Mouse (Mus musculus) megakaryocyte progenitor cell, adult 5-6 weeks (primary cell): ENCODE results near the gene Tifa. TPM values are rescaled to one million over a fixed set of nuclear protein-coding genes. Genes with fewer than 3 reads are reported as not detected.
"Not testable (repeated sequence)": the region's sequence is repeated elsewhere in the genome, so short reads cannot be mapped to it uniquely, and the experiment has no call there.

Experiments
- ATAC-seq: replicated peaks from 2 replicates; pipeline ENCODE4 v1.8.0; 2016; ENCODE audit warnings: mild to moderate bottlenecking, moderate TSS enrichment, inconsistent platforms; ENCODE audit not compliant: poor library complexity
- total RNA-seq, 2 experiments: library from RNA; stranded (forward) in 1 of 2; stranded (reverse) in 1 of 2; fragments of 157-497, 149-512 nt in 1 of 2; fragments of 200-1000 nt in 1 of 2; gene quantifications; 2 replicates each; pipeline versions ENCODE4 v1.2.3 to v1.2.4; 2015 to 2017

Gene Tifa
- 56.4 and 60.7 TPM in 2 replicates for total RNA-seq (2015)
- 53.6 and 57.0 TPM in 2 replicates for total RNA-seq (2017)

DNA sequence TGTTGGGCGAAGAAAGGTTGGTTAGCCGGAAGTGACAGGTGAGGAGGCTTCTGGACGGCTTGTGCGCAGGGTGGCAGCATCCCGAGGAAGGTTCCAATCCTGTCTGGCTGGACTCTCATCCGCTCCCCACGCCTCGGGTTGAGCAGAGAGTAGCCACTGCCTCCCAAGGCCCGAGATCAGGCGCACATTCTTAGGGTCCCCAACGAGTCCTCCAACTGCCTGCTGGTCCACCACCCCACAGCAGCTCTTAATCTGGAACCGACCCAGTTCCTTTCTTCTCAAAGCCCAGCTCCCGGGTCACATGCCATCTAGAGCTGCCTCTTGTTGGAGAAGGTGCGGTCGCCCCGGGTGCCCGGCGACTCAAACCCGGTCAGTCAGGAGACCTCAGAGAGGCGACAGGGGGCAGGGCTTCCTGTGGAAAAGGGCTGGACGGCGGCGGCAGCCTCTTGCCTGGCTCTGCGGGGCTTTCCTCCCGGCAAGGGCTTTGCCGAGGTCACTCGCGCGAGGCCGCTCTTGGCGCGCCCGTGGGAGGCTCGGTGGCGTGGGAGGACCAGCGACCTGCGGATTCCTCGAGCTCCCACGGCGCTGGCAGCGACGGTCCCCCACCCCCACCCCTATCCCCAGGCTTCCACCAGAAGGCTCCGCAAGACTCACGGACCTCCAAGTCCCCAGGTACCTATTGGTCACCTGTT lies at the start of gene Tifa:
Gene Tifa (plus strand): TSS at position 306 of the 692 bp plus-strand sequence.
- ATAC-seq = peak; percentile 35

DNA sequence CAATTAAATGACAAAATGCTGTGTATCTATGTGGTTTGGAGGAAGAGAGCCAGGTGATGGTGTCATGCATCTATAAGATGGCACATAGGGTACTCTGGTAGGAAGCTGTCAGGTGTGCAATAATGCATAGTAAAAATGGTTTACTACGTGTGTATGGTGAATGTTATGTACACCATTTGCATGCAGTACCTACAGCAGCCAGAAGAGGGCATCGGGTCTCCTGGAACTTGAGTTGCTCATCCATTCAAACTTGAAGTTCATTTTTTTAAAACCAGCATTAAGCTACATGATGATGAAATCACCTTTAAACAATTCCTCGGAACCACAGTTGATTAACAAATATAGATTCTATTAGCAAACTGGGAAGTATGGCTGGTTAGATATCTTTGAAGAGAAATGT lies 48.1 kb upstream of the Tifa start:
- peak; percentile 63 for ATAC-seq

DNA sequence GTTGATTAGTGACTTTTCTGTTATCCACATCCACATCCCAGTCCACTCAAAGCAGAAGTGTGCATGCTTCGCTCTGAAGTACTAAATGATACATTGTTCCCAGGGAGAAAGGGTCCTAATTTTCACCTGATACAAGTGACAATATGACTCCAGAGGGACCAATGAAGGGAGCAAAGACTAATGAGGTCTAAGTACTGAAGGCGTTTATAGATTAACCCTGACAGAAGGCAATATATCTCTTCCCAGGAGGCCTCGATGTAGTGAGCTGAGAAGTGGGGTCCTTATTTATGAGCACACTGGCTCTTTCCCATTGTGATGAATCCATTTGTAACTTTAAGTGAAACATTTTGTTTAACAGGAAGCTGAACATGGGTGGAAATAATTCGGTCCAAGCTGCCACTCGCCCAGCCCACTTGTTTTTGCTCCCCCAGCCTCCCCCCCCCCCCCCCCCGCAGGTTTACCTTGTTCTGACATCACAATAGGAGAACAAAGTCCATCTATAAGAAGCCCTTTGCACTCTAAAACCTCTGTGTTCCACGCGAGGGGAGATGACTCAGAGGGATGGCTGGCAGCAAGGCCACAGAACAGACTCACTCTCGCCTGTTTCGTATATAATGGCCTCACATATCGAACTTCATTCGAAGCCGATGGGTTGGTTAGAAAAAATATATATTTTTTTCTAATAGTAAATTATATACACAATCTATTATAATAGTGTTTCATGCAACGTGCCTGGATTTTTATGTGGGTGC lies 45.8 kb upstream of the Tifa start:
- no peak for ATAC-seq

DNA sequence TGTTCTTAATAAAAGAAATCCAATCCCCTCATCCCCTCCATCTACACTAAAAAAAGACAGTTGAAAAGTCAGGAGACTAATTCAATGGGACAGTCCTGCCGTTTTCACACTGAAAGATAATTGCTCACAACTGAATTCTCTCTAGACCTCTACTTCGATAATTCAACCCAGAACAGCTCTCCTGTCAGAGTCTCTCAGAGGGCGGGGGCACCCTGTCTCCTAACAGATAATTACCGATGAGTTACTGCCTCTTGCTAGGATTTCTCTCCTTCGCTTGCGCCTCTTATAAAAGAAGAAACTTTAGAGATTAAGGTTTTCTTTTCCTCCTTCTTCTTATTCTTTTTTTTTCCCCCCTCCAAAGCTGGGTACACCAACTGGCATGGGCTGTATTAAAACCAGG lies 44.1 kb upstream of the Tifa start:
- ATAC-seq = no peak

DNA sequence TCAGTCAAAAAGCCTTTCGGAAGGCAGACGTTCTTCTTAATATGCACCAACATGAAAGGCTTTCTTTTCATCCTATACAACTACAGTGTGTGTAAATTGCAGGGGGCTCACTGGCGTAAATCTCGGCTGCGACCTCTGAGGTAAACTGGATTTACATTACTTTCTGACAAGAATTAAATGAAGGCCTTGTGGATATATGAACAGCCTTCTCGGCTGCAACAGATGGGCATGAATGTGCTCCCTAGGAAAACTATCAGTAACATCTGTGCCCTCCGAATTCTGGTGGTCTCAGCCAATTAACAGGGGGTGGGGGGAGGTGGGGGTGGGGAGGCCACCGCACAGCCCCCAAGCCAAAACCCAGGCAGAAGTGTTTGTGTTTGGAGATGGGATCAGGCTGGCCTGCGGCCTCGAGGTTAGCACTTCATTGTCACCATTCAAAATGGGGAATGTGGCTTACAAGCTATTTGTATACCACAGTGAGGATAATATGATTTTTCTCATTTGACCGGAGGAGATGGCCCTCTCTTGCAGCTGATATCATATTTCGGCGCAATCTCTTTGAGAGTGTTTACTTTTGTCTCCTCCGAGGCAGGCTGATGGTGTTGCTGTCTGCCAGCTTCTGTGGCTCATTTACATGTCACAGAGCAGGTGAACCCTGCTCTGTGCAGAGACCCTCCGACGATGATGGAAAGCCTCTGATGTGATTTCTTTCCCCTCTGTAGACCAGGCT lies 43.5 kb upstream of the Tifa start:
- no peak for ATAC-seq

DNA sequence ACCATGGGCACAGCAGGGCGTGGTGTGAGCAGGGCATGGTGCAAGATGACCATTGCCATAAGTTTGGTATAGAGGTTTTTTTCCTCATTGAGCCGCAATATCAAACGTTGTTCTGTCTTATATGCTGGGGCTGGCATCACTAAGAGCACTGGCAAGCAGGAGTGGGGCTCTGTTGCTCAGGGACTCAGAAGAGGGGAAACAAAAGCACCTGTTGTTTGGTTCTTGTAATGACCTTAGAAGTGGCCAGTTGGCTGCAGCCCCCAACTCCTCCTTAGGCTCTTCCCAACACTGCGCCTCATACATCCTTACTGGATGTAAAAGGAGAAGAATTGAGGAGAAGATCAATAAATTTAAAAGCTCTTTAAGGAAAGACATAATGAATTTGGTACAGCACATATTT lies 41.0 kb upstream of the Tifa start:
- ATAC-seq = no peak

DNA sequence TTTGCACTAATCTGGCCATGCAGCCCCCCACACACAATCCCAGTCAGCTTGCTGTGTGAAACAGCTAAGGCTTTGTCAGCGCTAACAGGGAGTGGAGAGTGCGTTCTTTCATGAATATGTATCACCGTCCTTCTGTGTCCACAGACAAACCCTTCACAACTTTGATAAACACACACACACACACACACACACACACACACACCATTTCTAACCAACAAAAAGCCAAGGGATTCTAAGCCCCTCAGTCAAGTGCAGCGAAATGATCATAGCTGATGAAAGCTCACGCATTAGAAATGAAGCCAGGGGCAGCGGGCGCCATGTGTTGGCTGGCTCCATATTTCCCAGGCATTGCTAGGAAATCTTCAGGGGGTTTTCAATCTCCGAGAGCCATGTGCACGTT lies 40.3 kb upstream of the Tifa start:
- no peak for ATAC-seq

DNA sequence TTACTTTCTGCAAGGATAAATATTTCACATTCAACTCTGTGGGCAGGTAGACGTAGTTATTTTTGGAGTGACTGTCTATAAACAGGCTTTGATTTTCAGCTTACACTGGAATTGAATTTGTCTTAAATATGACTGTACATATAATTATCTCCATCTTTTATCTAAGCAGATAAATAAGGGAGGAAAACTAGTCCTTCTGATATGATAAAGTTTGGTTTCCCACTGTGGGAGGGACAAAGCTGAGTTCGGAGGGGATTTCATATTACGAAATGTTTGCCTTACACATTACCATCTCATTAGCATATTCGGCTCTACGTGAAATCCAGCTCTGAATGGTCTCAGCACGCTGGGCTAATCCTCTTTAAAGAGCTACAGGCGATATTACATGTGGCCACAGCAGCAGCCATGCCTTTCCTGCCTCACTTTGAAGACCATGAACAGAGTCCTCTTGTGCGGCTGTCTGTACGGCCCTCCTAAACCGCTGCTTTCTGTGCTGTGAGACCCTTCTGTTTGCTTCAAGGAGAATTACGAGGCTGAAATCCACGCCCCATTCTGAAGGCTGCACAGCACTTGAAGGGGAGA lies 39.5 kb upstream of the Tifa start:
- peak; percentile 61 for ATAC-seq

DNA sequence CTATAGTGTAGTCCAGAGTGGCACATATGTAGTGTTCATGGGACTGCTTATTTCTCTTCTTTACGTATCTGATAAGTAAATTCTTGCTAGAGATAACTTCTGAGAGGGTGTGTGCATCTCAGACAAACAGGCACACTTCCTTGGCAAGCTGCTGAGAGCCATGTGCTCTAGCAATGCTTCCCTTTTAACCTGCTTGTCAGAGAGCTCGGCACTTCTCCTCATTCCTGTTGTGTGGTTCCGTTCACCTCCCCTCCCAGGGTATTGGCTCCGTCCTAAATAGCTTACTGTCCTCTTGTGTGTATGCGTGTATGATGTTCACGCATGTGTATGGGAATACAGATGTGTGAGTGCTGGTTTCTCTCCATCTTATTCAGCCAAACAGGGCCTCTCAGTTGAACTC lies 33.1 kb upstream of the Tifa start:
- ATAC-seq = no peak

DNA sequence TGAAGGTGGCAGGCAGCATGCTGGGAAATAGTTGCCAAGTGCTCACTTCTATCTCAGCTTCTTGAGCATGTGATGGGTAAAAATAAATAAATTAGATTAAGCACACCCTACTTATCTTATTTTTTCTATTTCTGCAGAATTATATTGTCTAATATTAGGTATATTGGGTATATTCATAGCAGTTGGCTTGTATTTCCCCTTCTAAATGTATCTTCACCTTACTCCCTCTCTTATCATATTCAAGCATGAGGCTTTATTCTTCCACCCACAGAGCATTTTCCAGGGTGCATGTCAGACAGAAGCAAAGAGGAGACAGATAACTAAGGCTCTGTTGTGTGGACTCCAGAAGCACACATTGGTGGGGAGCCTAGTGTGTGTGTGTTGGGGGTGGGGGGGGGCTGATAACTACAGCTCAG lies 31.7 kb upstream of the Tifa start:
- peak; percentile 68 for ATAC-seq

DNA sequence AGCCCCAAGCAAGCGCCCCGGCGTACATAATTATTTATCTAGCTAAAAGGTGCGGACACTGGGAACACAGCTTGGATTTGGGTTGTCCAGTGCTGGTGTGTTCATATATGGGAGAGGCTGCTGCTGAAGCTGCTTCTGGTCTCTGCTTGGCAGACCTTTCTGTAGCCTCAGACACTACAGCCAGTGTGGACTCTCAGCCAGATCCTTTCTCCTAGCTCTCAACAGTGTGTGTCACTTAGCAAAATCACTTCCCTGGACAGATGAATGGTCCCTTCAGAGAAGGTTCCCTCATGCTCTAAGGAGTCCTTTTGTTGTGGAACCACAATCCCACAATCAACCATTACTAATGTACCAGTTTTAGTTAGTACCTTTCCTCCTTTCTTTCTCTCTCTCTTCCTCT lies 30.8 kb upstream of the Tifa start:
- ATAC-seq = no peak

DNA sequence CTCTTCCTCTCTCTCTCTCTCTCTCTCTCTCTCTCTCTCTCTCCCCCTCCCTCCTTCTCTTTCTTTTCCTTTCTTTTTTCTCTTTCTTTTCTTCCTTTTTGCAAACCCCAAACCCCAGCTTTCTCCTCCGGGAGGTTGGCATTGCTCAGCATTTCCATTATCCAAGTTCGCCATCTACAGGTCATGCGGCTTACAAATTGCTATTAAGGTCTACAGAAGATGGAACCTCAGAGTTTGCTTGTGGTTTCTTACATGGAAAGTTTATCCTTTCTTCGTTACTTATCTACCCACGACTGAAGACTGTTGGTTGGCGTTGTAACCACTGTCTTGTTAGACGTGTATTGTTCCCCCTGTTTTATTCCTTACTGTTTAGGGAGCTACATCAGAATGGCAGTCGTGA lies 30.4 kb upstream of the Tifa start:
- ATAC-seq = peak; percentile 56

DNA sequence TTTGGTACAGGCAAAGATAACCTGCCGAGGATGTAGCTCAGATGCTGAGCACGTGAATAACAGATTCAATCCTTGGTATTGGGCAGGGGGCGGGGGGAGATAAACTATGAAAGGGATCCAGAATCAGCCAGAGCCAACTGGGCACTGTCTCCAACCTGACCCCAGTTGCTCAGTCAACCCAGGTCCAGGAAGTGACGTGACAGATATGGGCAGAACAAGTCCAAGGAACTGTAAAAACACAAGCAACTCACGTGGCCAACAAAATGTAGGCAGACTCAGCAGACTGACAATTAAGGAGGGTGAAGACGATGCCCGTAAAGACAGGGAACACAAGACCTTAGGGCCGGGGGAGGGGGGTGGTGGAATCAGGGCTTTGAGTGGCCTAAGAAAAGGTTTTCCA lies 27.2 kb upstream of the Tifa start:
- no peak for ATAC-seq

DNA sequence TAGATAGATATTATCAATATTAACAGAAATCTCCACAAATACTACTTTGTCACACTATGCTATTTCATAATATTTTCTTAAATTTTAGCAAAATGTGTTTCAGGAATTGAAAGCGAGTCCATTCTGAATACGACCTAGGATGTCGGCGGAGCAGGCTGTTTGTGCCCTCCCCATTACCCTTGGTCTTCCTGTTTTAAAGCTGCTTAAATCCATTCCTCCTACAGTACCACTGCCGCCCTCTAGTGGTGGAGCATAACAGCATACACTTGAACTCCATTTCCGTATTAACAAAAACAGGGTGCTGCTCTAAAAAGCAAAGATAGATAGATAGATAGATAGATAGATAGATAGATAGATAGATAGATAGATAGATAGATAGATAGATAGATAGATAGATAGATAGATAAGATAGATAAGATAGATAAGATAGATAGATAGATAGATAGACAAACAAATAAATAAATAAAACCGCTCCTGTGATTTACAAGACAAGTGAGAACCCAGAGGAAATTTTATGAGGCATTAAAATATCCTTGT lies 26.5 kb upstream of the Tifa start:
- ATAC-seq = peak; percentile 89

DNA sequence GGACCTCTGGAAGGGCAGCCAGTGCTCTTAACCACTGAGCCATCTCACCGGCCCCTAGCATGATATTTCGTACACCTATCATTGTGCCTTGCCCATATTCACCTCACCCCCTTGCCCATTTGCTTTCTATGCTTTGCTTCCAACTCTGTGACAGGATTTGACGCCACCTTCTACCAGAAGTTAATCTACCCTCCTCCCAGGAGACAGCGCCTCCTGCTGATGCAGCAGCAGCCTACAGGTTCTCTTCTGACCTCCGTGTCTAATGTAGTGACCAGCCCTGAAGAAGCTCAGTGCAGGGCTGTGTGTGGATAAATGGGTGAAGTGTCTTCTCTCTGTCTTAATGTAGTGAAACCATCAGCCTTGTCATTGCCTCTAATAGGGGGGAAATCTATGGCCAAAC lies 25.1 kb upstream of the Tifa start:
- ATAC-seq = no peak

DNA sequence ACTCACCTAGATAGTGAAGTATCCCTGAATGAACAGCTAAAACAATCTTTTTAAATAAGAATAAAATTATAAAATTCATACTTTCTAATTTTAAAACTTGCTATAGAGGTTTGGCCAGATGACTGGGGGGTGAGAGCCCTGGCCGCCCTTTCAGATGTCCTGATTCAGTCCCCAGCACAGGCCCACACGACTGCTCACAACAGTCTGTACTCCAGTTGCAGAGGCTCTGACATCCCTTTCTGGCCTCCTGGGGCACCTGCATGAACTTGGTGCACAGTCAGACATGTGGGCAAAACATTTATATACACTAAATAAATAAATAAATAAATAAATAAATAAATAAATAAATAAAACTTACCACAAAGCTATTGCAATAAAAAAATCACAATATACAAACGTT lies 23.6 kb upstream of the Tifa start:
- ATAC-seq = no peak

DNA sequence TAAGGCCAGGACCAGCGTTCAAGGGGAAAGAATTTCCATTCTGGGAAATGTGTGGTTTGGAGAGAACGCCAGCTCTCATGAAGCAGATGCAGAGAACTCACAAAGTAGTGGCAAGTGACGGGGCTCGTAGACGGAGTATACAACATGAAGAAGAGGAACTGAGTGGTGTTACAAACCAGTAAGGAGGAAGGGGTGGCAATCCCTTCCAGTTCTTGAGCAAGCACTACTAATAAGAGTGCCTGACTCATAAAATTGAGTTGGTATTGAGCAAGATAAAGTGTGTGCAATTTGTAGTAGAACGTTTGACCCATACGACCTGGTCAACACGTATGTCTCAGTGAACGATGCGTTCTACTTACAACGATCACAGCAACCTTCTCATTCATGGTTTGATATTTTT lies 20.5 kb upstream of the Tifa start:
- peak; percentile 99 for ATAC-seq

DNA sequence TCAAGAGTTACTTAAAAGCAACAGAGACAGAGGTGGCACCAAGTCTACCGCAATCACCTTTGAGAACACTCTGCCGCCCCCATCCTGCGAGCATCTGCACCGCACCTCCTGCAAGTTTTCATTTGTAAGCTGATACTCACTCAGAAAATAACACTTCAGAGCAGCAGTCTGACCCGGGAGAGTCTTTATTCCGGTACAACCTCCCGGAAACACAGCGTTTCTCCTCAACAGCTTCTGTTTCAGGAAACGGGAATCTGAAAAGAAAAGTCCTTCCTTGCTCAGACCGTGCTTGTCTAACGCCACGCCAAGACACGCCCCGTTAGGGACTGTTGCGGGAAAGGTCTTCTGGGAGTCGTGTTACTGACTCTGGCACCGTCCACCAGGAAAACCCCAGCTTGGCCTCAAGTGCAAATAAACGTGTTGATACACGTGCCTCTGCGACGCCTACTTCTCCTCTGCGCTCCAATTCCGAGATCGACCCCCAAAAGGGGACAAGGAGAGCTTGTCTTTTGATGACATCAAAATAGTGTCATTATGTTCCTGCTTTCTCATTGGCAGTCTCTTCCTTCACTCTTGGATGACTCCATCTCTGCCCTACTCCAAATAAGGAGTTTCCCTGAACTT lies 9.5 kb upstream of the Tifa start, which contains the start of gene Alpk1:
Gene Alpk1 (minus strand): TSS at position 507 of the 624 bp plus-strand sequence.
- peak; percentile 95 for ATAC-seq

DNA sequence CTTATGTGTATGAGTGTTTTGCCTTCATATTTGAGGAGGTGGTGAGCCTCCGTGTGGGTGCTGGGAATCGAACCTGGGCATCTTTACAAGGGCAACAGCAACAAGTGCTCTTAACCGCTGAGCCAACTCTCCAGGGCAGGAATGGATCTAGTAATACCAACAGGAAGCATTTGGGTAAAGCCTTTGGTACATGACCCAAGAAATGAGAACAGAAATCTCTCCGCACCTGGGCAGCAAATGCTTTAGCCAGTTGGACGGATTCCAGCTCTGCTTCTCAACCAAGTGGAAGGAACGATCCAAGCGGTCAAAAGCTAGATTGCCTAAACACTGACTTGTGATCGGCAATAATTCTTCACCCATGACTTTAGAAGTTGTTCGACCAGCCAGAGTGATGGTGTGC lies 8.7 kb upstream of the Tifa start:
- ATAC-seq = no peak

DNA sequence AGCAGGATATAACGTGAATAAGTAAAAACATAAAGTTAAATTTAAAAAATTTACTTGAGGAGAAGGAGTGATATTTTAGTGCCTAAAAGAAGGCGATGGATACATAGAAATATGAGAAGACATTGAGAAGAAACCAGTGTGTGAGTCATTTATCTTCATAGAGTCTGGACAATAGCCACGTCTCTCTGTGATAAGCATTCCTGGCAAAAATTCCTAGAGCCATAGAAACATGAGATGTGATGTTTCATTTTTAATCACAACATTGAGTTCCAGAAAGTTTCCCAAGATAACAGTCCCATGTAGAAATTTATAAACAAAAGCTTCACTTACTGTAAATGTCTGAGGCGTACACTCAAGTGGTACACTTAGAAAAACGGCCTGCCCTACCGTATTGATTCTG lies 6.7 kb upstream of the Tifa start:
- ATAC-seq = no peak

DNA sequence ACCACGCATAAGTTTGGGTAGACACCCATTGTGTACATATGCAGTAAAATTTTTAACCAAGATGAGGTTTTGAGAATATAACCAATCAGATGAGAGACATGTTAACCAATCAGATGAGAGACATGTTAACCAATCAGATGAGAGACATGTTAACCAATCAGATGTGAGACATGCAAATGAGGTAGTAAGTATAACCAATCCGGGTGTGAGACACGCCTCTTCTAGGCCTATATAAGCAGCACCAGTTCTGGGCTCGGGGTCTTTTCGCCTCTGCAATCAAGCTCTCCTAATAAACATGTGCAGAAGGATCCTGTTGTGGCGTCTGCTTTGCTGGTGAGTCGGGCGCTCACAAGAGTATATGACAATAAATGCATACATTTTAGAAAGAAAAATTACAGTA lies 5.9 kb upstream of the Tifa start:
- not testable (repeated sequence) for ATAC-seq
